Mouse (Mus musculus): ENCODE data around the gene Ptpre.

DNA sequence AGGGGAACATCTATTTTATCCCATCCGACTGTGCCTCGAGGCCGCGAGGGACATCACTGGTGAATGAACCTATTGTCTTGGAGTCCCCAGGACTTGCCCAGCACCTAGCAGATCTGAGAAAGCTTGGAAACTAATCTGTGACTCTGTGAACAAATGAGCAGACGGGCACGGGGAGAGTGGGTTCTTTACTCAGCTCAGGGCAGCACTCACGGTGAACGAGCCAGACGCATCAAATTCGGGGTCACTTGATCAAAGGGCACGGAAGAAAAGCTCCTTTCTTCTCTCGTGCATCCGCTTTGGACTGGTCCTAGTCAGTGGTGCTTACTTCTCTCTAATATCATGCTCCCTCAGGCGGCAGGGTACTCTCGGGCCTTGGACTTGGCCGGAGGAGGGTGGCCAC, 75.0 kb downstream of the Ptpre start:
- TF ChIP-seq EP300 (IDR thresholded peaks at IDR 0.05; ENCODE audit: low read depth) = no peak
- TF ChIP-seq CTCF (IDR thresholded peaks at IDR 0.05; ENCODE audit: low read depth) = no peak

Measured in liver, embryonic 14.5 days (tissue).